Mouse (Mus musculus) left cerebral cortex, adult 6 months (tissue): ENCODE measurements around the gene Amotl2. TPM values are rescaled to one million over a fixed set of nuclear protein-coding genes. Genes with fewer than 3 reads are reported as not detected.

Experiments used
- long read RNA-seq, 2 experiments: library from polyadenylated mRNA; unstranded; transcript quantifications; one replicate each; pipeline ENCODE4 v2.0.0; 2019 to 2020
- polyA plus RNA-seq: library from polyadenylated mRNA; unstranded; fragments of <200 nt; fragmentation: Nextera tagmentation; gene quantifications from 2 replicates; pipeline ENCODE4 v1.2.3, GENCODE M21; 2021

Amotl2 gene
- 4.6 and 5.7 TPM in 2 replicates for polyA plus RNA-seq
- long read RNA-seq, experiment 1, full-length matches to known transcripts = 25 of 41 reads
- long read RNA-seq, experiment 1, partial matches to known transcripts = 4 of 41 reads
- long read RNA-seq, experiment 1, other reads (novel, unspliced or antisense) = 12 of 41 reads
- long read RNA-seq, experiment 2, full-length matches to known transcripts = 2 of 6 reads
- long read RNA-seq, experiment 2, partial matches to known transcripts = 1 of 6 reads
- long read RNA-seq, experiment 2, other reads (novel, unspliced or antisense) = 3 of 6 reads

GRCm38 (mm10) chr9:102716481-102717163 lies at the start of gene Amotl2:
Gene Amotl2 (plus strand): TSS chr9:102716672.

Other genes starting within 250 kb of the Amotl2 start
- gene Ky, start 210.9 kb upstream of the Amotl2 start, polyA plus RNA-seq = 0.46 and 0.76 TPM in 2 replicates
- gene Anapc13, start 90.4 kb upstream of the Amotl2 start, polyA plus RNA-seq = 351 and 386 TPM in 2 replicates
- 17.3 and 20.8 TPM in 2 replicates for gene Cep63, start 90.1 kb upstream of the Amotl2 start, polyA plus RNA-seq
- 2.8 and 4.2 TPM in 2 replicates for gene Ryk, start 118.2 kb downstream of the Amotl2 start, polyA plus RNA-seq